Mouse (Mus musculus): Measurements from ENCODE around the gene Znrd1as. TPM values are rescaled to one million over a fixed set of nuclear protein-coding genes. Genes with fewer than 3 reads are reported as not detected.
A peak's percentile ranks its signal among the peaks of the same experiment; 100 is the strongest.
"Not testable (repeated sequence)": the region's sequence is repeated elsewhere in the genome, so short reads cannot be mapped to it uniquely, and the experiment has no call there.

The Znrd1as gene
- total RNA-seq, 2 experiments from 2014 or later, result 13.3 to 13.5 TPM

DNA sequence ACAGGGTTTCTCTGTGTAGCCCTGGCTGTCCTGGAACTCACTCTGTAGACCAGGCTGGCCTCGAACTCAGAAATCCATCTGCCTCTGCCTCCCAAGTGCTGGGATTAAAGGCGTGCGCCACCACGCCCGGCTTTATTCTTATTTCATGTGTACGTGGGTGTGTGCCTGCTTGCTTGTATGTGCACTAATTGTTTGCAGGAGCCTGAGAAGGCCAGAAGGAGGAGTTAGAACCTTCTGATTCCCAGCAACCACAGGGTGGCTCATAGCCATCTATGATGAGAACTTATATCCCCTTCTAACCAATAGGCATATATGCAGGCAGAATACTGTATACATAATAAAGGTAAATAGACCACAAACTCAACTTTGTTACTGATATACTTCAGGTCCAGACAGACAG lies 32.2 kb downstream of the Znrd1as start:
- intact Hi-C loops (cut with DNase I); DNase-seq: not testable (repeated sequence)

GRCm38 (mm10) chr17:36992336-36993104 lies 34.1 kb downstream of the Znrd1as start:
- DNase-seq, result no peak
- intact Hi-C loops (cut with DNase I), result no loop called here

DNA sequence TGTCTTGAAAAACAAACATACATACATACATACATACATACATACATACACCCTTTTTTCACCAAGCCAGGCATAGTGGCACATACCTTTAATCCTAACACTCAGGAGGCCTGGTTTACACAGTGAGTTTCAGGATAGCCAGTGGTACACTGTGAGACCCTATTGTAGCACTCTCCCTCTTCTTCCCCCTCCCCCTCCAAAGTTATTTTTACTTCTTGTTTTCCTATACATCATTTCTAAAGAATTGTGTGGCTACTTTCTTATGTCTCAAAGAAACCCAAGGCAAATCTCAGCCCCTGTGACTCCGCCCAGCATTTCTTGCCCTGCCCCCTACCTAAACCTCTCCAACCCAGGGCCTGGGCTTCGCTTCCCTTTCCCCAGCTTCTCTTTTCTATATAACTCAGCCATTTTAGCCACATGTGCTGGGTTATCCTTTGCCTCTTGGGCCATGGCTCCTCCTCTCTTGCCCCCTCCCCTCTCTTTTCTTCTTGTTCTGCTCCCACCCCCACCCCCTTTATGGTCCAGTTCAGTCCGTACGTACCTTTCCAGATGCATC lies 35.5 kb downstream of the Znrd1as start:
- intact Hi-C loops (cut with DNase I), result no loop called here
- DNase-seq, result no peak

DNA sequence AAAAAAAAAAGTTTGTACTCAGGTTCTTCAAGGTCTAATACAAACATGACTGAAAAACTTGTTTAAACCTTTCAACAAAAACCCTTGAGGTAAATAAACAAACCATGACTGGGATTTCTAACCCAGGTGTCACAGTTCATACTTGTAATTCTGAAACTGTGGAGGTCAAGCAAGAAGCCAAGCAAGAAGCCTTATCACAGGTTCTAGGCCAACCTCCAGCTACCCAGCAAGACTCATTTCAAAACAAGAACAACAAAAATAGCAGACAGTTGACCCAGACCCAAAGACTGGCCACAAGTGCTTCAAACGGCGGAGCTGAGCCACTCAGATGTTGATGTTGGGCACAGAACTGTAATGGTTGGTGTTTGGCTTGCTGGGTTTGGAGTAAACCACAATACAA lies 36.1 kb downstream of the Znrd1as start:
- no peak for DNase-seq
- intact Hi-C loops (cut with DNase I), result no loop called here

GRCm38 (mm10) chr17:36995448-36995847 lies 37.1 kb downstream of the Znrd1as start:
- no peak for DNase-seq
- intact Hi-C loops (cut with DNase I), result loop anchor here (5.0 kb wide), 1 partner anchor 103 kb away; the partner anchor contains the start of gene Trim40

DNA sequence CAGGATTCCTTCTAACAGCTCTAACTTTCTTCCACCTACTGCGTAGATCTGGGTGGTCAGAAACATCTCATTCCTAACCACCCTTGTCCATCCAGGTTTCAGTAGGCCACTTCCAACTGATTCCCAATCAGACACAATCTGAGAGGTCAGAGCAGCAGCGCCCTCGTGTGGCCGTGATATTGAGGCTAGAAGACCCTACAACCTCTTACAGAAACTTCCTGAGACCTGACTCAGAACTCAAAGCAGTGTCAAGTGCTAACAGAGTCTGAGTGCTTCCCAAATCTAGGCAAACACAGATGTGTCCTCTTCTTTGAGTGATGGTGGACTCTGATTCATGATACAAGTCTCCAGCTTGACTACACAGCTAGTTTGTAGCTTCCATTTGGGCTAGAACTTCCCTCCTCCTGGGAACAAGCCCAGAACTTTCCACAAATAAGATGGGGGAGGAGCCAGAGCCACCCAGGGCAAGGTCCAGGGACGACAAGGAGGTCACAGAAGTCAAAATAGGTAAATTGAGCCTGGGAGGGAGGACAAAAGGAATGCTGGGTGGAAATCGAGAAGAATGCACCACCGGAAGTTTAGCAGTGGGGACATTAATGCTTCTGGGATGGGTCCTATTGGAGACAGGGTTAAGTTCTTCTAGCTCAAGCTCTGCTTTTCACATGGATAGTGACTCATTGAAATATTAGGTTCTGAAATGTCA lies 38.8 kb downstream of the Znrd1as start:
- intact Hi-C loops (cut with DNase I), result loop anchor here (1.0 to 5.0 kb wide), 2 partner anchors 82 to 105 kb away; partner anchors contain the start of gene Trim40
- DNase-seq, result peak; percentile 76 to 85

GRCm38 (mm10) chr17:36998477-36998876 lies 40.1 kb downstream of the Znrd1as start:
- DNase-seq, result no peak
- intact Hi-C loops (cut with DNase I), result loop anchor here (5.0 kb wide), 1 partner anchor 106 kb away; the partner anchor contains the start of gene Trim40

DNA sequence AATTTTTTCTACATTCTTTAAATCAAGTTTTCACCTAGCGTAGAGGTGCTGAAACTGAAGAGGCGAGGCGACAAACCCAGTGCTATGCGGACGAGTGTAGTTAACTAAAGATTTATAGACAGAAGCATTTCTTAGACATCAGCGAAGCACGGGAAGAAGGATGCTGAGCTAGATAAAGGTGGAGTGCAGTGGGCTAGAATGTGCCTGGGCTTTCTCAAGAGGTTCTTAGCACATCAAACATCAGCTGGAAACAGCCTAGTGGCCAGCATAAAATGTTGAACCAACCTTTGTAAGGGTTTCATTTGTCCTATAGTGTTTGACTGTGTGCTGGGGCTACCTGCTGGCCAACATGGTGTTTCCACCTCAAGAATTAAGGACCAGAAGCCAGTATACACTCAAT lies 42.5 kb downstream of the Znrd1as start, which contains the start of gene Zfp57:
TSS of gene Zfp57 (plus strand) at position 301 of the 400 bp plus-strand sequence.
- DNase-seq, result no peak
- intact Hi-C loops (cut with DNase I), result no loop called here

DNA sequence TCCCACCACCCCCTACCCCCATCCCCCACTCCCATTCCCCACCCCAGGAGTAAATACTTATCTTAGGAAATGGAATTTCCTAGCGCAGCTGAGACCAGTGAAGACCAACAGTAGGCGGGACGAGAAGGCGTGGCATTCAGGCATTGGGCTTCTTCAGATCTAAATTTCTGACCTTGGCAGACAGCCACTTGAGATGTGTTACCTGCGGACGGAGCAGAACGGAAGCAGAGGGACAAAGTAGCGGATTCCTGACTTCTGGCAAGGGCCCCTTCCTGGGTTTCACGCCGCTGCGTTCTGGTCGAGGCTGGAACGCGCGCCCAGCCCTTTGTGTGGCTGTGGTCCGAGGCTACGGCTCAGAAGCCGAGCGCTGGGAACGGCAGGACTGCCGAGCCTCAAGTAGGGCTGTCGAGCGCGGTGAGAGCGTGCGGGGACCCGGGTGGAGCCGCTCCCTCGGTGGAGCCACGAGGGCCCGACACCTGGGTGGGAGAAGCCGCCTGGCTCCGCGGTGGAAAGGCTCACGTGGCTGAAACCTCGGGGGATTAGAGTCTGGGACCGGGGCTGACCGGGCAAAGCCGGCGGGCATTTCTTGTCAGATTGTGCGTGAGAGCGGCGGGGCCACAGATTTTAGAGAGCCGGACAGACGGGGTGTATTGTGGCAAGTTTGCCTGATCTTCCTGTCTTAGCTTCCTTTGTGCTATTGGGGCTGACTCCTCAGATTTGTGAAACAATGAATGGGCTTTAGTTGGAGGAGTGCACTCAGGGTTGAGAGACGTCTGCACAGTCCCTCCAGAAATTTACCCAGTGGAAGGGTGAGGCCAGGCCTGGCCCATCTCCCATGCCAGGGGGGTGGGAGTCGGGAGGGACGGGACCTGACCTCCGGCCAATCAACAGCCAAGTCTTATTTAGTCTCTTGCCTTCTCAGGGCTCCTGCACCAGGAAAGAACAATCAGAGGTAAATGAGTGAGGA lies 44.3 kb downstream of the Znrd1as start:
- intact Hi-C loops (cut with DNase I), result loop anchor here (2.0 kb wide), 1 partner anchor 44 kb away; no protein-coding TSS in a partner anchor
- DNase-seq, result peak; percentile 43

GRCm38 (mm10) chr17:37003366-37003765 lies 45.0 kb downstream of the Znrd1as start:
- DNase-seq, result no peak
- intact Hi-C loops (cut with DNase I), result loop anchor here (2.0 kb wide), 1 partner anchor 43 kb away; no protein-coding TSS in a partner anchor

- intact Hi-C loops (cut with DNase I), result no loop called here
- DNase-seq, result no peak
Measured at GRCm38 (mm10) chr17:37008161-37008560, 49.8 kb downstream of the Znrd1as start.

- intact Hi-C loops (cut with DNase I), result no loop called here
- no peak for DNase-seq
Measured at GRCm38 (mm10) chr17:37009460-37010042, 51.2 kb downstream of the Znrd1as start.

GRCm38 (mm10) chr17:37011719-37012118 lies 53.3 kb downstream of the Znrd1as start:
- DNase-seq, result no peak
- intact Hi-C loops (cut with DNase I), result no loop called here

GRCm38 (mm10) chr17:37012141-37012540 lies 53.7 kb downstream of the Znrd1as start:
- intact Hi-C loops (cut with DNase I), result no loop called here
- DNase-seq, result no peak

Other genes with a start within 250 kb of the Znrd1as start
- not detected for gene H2-M10.5, start 185.7 kb upstream of the Znrd1as start, total RNA-seq (2021)
- gene H2-M10.6, start 146.4 kb upstream of the Znrd1as start, total RNA-seq (2021), result not detected
- gene Trim26, start 121.5 kb upstream of the Znrd1as start, total RNA-seq (2021), result 10 to 100 TPM; 22.2 to 23.6 TPM
- not detected for gene Trim15, start 91.4 kb upstream of the Znrd1as start, total RNA-seq (2021)
- under 1 TPM; 0.41 to 0.64 TPM for gene Trim10, start 89.0 kb upstream of the Znrd1as start, total RNA-seq (2021)
- gene Trim40, start 68.5 kb upstream of the Znrd1as start, total RNA-seq (2021), result not detected
- gene Trim31, start 60.5 kb upstream of the Znrd1as start, total RNA-seq (2021), result not detected
- under 1 TPM; 0.76 to 0.92 TPM for gene Rnf39, start 15.7 kb upstream of the Znrd1as start, total RNA-seq (2021)
- 10 to 100 TPM; 95.1 to 96.8 TPM for gene Ppp1r11, start 6.9 kb upstream of the Znrd1as start, total RNA-seq (2021)
- gene Znrd1, start within 50 bp of the Znrd1as start, total RNA-seq (2021), result 10 to 100 TPM; 24.1 to 27.6 TPM
- gene 2410137M14Rik, start 22.6 kb downstream of the Znrd1as start, total RNA-seq (2021), result not detected
- not detected for gene H2-M5, start 30.9 kb downstream of the Znrd1as start, total RNA-seq (2021)
- gene Zfp57, start 42.6 kb downstream of the Znrd1as start, total RNA-seq (2021), result 1 to 10 TPM; 1.0 to 1.8 TPM
- gene Mog, start 64.8 kb downstream of the Znrd1as start, total RNA-seq (2021), result not detected
- gene Gabbr1, start 87.4 kb downstream of the Znrd1as start, total RNA-seq (2021), result 1 to 10 TPM; 8.6 to 9.4 TPM
- not detected for gene Olfr90, start 129.9 kb downstream of the Znrd1as start, total RNA-seq (2021)
- gene Olfr91, start 139.7 kb downstream of the Znrd1as start, total RNA-seq (2021), result not detected
- gene Olfr92, start 161.5 kb downstream of the Znrd1as start, total RNA-seq (2021), result not detected
- gene Olfr93, start 202.9 kb downstream of the Znrd1as start, total RNA-seq (2021), result not detected
- gene Ubd, start 235.3 kb downstream of the Znrd1as start, total RNA-seq (2021), result not detected
- gene Olfr94, start 242.4 kb downstream of the Znrd1as start, total RNA-seq (2021), result not detected

All from heart, postnatal 36 days (tissue).